Mouse (Mus musculus): ENCODE results near the gene Tjp2. TPM values are rescaled to one million over a fixed set of nuclear protein-coding genes. Genes with fewer than 3 reads are reported as not detected.
A peak's percentile ranks its signal among the peaks of the same experiment; 100 is the strongest.

Gene Tjp2
- polyA plus RNA-seq (2016; fragmentation: Nextera tagmentation; extraction: Ambion mirVana) = 25.5 and 28.4 TPM in 2 replicates

DNA sequence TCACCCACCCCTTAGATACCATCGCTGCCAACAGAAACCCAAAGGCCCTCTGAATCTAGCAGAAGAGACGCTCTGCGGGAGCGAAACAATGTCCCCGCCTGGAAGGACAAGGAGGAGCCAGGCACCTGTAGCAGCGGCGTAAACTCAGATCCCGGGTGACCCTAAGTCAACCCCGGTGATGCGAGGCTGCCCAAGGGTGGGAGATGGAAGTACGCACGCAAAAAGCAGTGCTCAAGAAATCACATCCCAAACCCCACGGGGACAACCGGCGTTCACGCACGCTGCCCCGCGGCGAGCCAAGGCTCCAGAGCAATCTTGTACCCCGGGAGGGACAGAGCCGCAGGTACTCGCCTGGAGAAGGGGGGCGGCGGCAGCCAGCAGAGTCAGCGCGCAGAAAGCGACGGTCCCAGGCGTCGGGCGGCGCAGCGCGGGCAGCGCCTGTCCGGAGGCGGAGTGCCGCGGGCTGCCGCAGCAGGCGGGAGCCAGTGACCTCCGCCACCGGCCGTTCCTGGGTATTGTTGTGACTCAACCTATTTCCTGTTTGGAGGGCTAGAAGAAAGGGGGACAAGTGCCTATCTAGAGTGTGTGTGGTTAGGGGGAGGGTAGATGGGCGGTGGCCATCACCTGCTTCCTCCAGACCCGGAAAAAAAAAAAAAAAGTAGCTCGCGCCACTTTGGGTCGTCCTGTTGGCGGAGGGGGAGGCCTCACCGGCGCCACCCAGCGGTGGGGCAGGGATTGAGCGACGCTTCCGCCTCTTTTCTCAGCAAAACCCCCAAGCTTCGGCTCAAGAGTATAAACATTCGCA, at the start of gene Tjp2:
Gene Tjp2 (minus strand): TSS at position 531 of the 805 bp plus-strand sequence.
- Histone ChIP-seq H3K27ac (no peak within 1 kb of the TSS), H3K36me3 (no peaks in the 10 kb centered on the region)

DNA sequence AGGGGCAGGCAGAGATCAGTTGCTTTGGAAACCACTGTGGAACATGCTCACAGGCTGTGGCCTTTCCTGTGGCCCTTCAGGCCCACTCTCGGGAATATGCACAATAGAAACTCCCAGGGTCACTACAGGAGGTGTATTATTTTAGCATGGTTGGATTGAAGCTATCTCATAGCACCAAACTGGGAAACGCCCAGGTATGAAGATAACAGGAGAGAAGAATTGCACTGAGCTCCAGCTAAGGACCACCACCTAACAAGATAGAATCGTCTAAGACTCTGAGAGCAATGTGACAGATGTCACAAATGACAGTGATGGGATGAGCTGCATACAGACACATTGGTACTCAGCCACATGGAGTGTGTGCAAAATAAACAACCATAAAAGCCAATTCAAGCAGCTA, 49.5 kb upstream of the Tjp2 start:
- Histone ChIP-seq H3K4me1 (peaks cover 21% of the 10 kb centered on the region), H3K27me3 (replicated peaks) (no peaks in the 10 kb centered on the region), H3K27ac (no peak overlapping the region), H3K9me3 (no peaks in the 10 kb centered on the region), H3K4me2 (replicated peaks) (no peak overlapping the region), H3K36me3 (no peaks in the 10 kb centered on the region), H3K9ac (no peak overlapping the region), H3K4me3 (no peak overlapping the region)
- ATAC-seq (ENCODE audit: low FRiP score, low read depth) = no peak
- 75% methylated on average over 3 of the region's 3 CpGs for WGBS

More for the DNA sequence above, at the start of gene Tjp2:
- H3K4me2 ChIP-seq (replicated peaks) = peak within 1 kb of the TSS; percentile 83
- H3K4me1 ChIP-seq = peaks cover 15% of the 10 kb centered on the region
- H3K9ac ChIP-seq = peak within 1 kb of the TSS; percentile 45
- ATAC-seq (ENCODE audit: low FRiP score, low read depth) = peak; percentile 59; the same call in 1 of the 2 replicates
- under 1% methylated on average over 58 of the region's 59 CpGs for WGBS
- no peaks in the 10 kb centered on the region for H3K9me3 ChIP-seq
- peak within 1 kb of the TSS; percentile 44 for H3K4me3 ChIP-seq
- H3K27me3 ChIP-seq (replicated peaks) = peaks cover 28% of the 10 kb centered on the region

DNA sequence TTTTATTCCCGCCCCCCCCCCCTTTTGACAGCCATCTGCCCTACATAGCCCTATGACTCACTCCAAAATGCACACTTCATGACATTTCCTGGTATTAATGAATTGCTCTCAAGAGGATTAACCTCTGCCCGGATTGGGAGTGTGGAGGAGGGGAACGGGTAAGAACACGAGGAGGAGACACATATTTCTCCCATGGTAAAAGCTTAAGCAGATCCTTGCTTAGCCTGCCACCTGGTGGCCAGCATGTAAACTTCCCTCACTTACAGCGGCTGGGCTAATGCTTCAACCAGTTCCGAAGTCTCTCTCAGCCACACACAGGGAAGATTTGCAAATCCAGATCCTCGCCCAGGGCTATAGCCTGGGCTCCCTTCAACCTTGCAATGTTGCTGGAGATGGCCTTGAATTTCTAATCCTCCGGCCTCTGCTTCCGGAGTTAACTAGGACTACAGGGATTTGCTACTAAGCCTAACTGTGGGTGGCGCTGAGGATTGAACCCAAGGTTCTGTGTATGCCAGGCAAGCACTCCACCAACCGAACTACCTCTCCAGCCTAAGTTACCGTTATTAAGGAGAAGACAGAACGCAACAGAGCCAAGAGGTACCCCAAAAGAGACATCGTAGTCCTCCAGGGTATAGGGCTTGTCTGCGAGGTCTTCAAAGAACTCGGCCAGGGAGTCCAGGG, 47.1 kb upstream of the Tjp2 start:
- Histone ChIP-seq H3K36me3 (no peaks in the 10 kb centered on the region), H3K4me3 (no peak overlapping the region), H3K27me3 (replicated peaks) (no peaks in the 10 kb centered on the region), H3K27ac (no peak overlapping the region), H3K9me3 (no peaks in the 10 kb centered on the region), H3K4me1 (peaks cover 24% of the 10 kb centered on the region), H3K9ac (no peak overlapping the region), H3K4me2 (replicated peaks) (peak overlapping the region; percentile 33; the same call in 1 of the 2 replicates)
- peak; percentile 76 for ATAC-seq (ENCODE audit: low FRiP score, low read depth)
- 45% methylated on average over 16 of the region's 16 CpGs for WGBS

DNA sequence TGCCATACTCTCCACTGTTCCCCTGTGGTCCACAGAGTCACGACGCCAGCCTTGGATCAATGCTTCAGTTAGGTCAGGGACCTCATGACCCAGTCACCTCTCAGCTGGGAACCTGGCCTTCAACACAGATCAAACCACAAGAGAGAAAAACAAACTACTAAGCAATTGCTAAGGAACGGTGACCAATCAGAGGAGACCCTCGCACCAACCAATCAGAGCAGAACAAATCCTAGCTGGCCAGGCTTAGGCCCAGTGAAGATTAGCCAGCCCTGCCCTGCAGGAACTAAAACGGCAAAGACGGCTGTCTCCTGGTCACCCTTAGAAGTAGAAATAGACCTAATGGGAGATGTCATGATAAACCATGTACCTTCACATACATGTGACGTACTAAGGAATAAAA, 46.5 kb upstream of the Tjp2 start:
- Histone ChIP-seq H3K27me3 (replicated peaks) (no peaks in the 10 kb centered on the region), H3K9ac (no peak overlapping the region), H3K4me1 (peaks cover 27% of the 10 kb centered on the region), H3K4me3 (no peak overlapping the region), H3K36me3 (no peaks in the 10 kb centered on the region), H3K27ac (no peak overlapping the region), H3K4me2 (replicated peaks) (peak overlapping the region; percentile 33; the same call in 1 of the 2 replicates), H3K9me3 (no peaks in the 10 kb centered on the region)
- ATAC-seq (ENCODE audit: low FRiP score, low read depth) = peak; percentile 72
- WGBS = 50% methylated on average over 7 of the region's 7 CpGs

DNA sequence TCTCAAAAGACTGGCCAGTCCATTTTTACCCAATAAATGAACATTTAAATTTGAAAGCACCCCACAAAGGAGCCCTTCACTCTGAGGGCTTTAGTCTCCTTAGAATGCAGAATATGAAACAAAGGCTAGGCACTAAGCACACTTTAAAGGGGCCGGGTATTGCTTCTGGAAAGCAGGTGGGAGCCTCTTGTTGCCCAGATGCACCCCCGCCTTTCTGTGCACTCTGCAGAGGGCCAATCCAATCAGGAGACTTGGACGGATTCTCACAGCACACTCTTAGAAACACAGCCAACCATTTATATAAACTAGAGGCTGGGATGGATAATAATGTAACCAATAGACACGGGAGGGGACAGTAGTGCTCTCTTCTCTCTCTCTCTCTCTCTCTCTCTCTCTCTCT, 43.7 kb upstream of the Tjp2 start:
- 43% methylated on average over 4 of the region's 4 CpGs for WGBS
- Histone ChIP-seq H3K4me2 (replicated peaks) (no peak overlapping the region), H3K27me3 (replicated peaks) (no peaks in the 10 kb centered on the region), H3K9ac (no peak overlapping the region), H3K4me1 (peaks cover 27% of the 10 kb centered on the region), H3K27ac (no peak overlapping the region), H3K36me3 (peaks cover 9% of the 10 kb centered on the region; the same call in 1 of the 2 replicates), H3K4me3 (no peak overlapping the region), H3K9me3 (no peaks in the 10 kb centered on the region)
- no peak for ATAC-seq (ENCODE audit: low FRiP score, low read depth)

DNA sequence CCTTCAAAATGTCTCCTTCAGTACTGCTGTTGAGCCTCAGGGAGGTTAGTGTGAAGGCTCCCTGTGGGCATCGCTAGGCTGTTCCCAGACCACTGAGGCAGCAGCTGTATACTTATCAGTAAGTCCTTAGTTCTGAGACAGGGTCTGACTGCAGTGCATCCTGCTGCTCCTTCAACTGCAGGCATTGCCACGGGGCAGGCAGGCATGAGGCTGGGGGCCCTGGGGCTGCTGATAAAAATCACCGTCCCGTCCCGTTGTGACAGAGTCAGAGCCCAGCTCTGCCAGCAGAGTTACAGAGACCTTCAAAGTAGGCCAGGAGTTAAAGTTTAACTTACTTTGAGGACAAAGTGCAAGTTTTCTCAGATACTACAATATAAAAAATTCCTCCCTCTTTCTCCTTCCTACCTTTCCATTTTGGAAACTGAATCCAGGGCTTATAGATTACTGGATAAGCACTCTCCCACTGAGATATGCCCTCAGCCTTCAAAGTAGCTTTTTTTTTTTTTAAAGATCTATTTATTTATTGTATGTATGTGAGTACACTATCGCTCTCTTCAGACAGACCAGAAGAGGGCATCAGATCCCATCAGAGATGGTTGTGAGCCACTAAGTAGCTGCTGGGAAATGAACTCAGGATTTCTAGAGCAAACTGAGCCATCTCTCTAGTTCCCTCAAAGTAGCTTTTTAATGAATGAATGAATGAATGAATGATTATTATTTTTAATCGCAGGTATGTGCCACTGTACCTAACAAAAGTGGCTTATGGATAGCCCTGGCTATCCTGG, 41.4 kb upstream of the Tjp2 start:
- Histone ChIP-seq H3K9ac (no peak overlapping the region), H3K36me3 (peaks cover 9% of the 10 kb centered on the region; the same call in 1 of the 2 replicates), H3K27me3 (replicated peaks) (no peaks in the 10 kb centered on the region), H3K9me3 (no peaks in the 10 kb centered on the region), H3K4me1 (peaks cover 22% of the 10 kb centered on the region), H3K4me3 (no peak overlapping the region), H3K4me2 (replicated peaks) (no peak overlapping the region), H3K27ac (no peak overlapping the region)
- 86% methylated on average over 7 of the region's 7 CpGs for WGBS
- no peak for ATAC-seq (ENCODE audit: low FRiP score, low read depth)

DNA sequence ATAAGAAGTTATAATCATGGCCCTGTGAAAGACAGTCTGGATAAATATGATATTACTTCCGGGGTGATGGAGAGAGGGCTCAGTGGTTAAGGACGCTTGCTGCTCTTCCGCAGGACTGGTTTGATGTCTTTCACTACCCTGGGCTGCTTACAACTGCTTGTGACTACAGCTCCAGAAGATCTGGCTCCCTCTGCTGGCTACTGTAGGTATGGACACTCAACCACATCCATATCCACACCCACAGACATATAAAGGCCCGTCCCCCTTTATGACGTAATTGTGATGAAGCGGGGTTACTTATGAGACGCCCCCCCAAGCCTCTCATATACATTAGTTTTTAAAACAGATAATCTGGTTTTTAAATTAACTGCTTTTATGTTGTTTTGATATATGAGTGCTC, 40.2 kb upstream of the Tjp2 start:
- no peak overlapping the region for H3K4me2 ChIP-seq (replicated peaks)
- H3K27me3 ChIP-seq (replicated peaks) = no peaks in the 10 kb centered on the region
- no peak overlapping the region for H3K4me3 ChIP-seq
- peak; percentile 75 for ATAC-seq (ENCODE audit: low FRiP score, low read depth)
- no peaks in the 10 kb centered on the region for H3K9me3 ChIP-seq
- no peak overlapping the region for H3K9ac ChIP-seq
- peaks cover 11% of the 10 kb centered on the region; the same call in 1 of the 2 replicates for H3K36me3 ChIP-seq
- WGBS = 50% methylated on average over 7 of the region's 7 CpGs
- peaks cover 10% of the 10 kb centered on the region for H3K4me1 ChIP-seq
- no peak overlapping the region for H3K27ac ChIP-seq

DNA sequence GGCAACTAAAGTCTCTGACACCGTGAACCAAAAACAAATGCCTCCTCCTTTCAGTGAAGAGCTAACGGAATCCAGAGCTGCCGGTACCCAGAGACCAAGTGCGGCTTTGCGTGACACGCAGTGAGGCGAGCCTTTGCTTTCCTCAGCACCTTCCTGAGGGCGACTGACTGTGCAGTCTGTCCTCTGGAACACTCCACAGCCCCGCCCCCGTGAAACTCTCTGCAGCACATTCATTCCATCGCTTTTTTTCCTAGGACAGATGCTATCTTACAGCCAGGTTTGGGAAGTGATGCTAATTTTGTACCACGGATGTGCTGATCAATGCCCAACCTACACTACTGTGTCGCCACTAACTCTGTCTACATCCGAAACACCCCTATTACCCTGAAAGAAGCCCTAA, 37.9 kb upstream of the Tjp2 start:
- Histone ChIP-seq H3K4me3 (no peak overlapping the region), H3K9me3 (no peaks in the 10 kb centered on the region), H3K9ac (no peak overlapping the region), H3K4me2 (replicated peaks) (no peak overlapping the region), H3K27me3 (replicated peaks) (no peaks in the 10 kb centered on the region), H3K4me1 (peaks cover 6% of the 10 kb centered on the region; the same call in 1 of the 2 replicates), H3K27ac (no peak overlapping the region), H3K36me3 (peaks cover 11% of the 10 kb centered on the region; the same call in 1 of the 2 replicates)
- ATAC-seq (ENCODE audit: low FRiP score, low read depth) = no peak
- WGBS = 95% methylated on average over 14 of the region's 14 CpGs

DNA sequence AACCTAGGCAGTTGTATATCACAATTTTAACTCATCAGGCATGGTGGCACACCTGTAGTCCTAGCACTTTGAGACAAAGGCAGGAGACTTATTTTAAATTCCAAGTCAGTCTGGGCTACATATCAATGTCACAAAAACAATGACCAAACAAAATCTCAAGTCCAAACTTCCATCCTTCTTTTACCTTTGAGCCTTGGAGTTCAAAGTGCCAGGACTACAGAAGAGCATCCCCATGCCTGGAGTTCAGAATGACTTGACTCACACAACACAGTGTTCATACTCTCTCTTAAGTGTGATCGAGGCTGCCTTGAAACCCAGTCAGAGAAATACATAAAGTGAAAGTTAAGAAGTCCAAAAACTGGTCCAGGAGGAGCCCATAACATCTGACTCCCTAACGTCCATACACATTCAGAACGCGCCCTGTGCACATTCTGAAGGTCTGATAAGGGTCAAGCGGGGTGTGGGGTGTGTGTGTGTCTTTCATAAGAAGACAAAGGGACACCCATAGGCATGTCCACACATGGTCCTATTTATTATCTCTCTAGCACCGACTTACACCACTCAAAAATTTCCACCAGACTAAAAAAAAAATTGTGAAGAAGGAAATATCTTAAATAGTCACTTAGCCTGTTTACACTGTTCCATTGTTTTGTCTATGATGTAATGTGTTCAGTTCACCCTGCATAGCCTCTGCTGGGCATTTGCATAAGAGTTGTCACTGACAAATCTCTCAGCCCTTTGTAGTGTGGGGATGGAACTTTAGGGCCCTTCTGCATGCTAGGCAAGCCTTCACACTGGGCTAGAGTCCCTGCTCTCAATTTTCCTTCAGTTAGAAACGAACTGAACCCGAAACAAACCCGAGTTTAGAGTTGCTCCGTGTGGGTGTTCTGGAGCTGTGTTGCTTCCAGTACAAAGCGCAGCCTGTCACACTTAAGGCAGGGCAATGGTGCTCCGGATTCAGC, 34.8 kb upstream of the Tjp2 start:
- Histone ChIP-seq H3K4me1 (peaks cover 4% of the 10 kb centered on the region; the same call in 1 of the 2 replicates), H3K27ac (no peak overlapping the region), H3K4me2 (replicated peaks) (no peak overlapping the region), H3K27me3 (replicated peaks) (no peaks in the 10 kb centered on the region), H3K4me3 (no peak overlapping the region), H3K9me3 (no peaks in the 10 kb centered on the region), H3K9ac (no peak overlapping the region), H3K36me3 (peaks cover 3% of the 10 kb centered on the region; the same call in 1 of the 2 replicates)
- ATAC-seq (ENCODE audit: low FRiP score, low read depth) = 0 out of 2 replicates have a peak, but pooled peaks have one; percentile 44
- 57% methylated on average over 12 of the region's 12 CpGs for WGBS

DNA sequence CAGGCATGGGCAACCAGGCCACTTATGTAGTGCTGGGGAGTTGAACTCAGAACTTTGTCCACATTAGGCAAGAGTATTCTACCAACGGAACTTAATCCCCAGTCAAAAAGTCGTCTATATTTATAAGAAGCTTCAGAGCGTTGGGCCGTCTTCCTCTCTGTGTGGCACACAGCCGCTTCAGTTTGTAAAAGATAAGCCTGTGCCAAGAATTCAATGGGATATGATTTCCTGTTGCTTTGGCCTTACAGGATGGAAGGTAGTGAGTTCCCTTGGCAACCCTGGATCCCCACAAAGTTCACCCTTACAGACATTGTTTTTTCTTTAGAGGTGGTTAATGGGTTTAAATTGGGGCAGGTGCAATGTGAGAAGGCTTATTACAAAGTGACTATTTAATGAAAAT, 33.5 kb upstream of the Tjp2 start:
- no peak for ATAC-seq (ENCODE audit: low FRiP score, low read depth)
- Histone ChIP-seq H3K4me3 (no peak overlapping the region), H3K4me1 (peaks cover 4% of the 10 kb centered on the region; the same call in 1 of the 2 replicates), H3K4me2 (replicated peaks) (no peak overlapping the region), H3K9ac (no peak overlapping the region), H3K36me3 (peaks cover 3% of the 10 kb centered on the region; the same call in 1 of the 2 replicates), H3K9me3 (no peaks in the 10 kb centered on the region), H3K27ac (no peak overlapping the region), H3K27me3 (replicated peaks) (no peaks in the 10 kb centered on the region)
- WGBS = 94% methylated on average over 5 of the region's 5 CpGs

DNA sequence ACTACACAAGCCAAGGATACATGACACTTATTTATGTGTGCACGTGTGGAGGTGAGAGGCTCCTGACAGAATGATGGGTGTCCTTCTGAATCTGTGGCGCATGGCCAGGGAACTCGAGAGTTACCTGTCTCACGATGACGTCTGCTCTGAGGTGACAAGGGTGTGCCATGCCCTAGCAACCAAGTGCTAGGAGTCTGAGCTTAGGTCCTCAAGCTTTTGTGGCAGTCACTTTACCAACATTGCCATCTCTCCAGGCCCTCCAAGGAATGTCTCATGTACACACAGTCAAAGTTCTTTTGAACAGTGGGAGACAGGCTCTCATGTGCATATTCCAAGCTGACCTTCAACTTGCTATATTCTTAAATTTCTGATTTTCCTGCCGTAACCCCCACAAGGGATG, 33.1 kb upstream of the Tjp2 start:
- H3K9me3 ChIP-seq = no peaks in the 10 kb centered on the region
- WGBS = 95% methylated on average over 6 of the region's 6 CpGs
- H3K4me2 ChIP-seq (replicated peaks) = no peak overlapping the region
- H3K27me3 ChIP-seq (replicated peaks) = no peaks in the 10 kb centered on the region
- ATAC-seq (ENCODE audit: low FRiP score, low read depth) = no peak
- no peak overlapping the region for H3K27ac ChIP-seq
- H3K36me3 ChIP-seq = peaks cover 3% of the 10 kb centered on the region; the same call in 1 of the 2 replicates
- H3K4me3 ChIP-seq = no peak overlapping the region
- peaks cover 4% of the 10 kb centered on the region; the same call in 1 of the 2 replicates for H3K4me1 ChIP-seq
- no peak overlapping the region for H3K9ac ChIP-seq

All from neural tube, embryonic 12.5 days (tissue).